Mouse (Mus musculus) thymus, adult 2 months (tissue): ENCODE results near the gene Pcdh19.

ENCODE experiments used
- CTCF ChIP-seq: fragments of 200-500 bp; IDR thresholded peaks from 2 replicates; pipeline ENCODE4 v1.5.1; 2012; ENCODE audit warnings: mild to moderate bottlenecking, control low read depth, low read length, moderate library complexity, borderline replicate concordance; ENCODE audit not compliant: control insufficient read depth, poor library complexity, insufficient read depth; ENCODE audit errors: extremely low read depth
- POLR2A ChIP-seq: fragments of 200-500 bp; IDR thresholded peaks from 2 replicates; pipeline ENCODE4 v1.6.1; 2012; ENCODE audit warnings: mild to moderate bottlenecking, low read length, control low read depth, moderate library complexity; ENCODE audit not compliant: control insufficient read depth, poor library complexity, insufficient read depth; ENCODE audit errors: extremely low read depth

DNA sequence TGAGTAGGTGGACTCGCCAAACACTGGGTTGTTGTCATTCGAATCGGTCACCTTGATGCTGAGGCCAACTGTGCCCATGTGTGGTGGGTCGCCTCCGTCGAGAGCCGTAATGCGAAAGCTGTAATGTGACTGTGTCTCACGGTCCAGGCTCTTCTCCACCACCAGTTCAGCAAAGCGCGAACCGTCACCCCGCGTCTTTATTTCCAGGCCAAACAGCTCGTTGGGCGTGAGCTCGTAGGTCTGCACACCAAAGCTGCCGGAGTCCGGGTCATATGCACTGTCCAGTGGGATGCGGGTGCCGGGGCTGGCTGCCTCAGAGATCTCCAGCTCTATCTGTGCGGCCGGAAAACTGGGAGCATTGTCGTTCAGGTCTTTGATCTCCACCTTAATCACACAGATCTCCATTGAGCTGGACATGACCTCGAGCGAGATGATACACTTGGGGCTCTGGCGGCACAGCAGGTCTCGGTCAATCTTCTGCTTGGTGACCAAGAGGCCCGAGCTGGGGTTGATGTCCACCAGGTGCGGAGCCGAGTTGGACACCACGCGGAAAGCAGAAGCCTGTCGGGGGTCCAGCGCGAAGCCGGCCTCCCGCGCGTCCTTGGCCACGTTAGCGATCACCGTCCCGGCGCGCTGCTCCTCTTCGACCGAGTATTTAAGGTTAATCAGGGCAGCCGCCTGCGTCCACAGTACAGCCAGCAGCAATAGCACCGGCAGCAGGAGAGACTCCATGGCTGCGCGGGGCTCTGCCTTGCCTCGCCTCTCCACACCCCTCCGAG is 2.1 kb downstream of the Pcdh19 start:
- TF ChIP-seq CTCF (no peak), POLR2A (no peak)
